Mouse (Mus musculus) kidney, embryonic 16.5 days (tissue): ENCODE measurements around the gene Vmn1r49. TPM values are rescaled to one million over a fixed set of nuclear protein-coding genes. Genes with fewer than 3 reads are reported as not detected.
"Not testable (repeated sequence)": the region's sequence is repeated elsewhere in the genome, so short reads cannot be mapped to it uniquely, and the experiment has no call there.

Source experiments
- ATAC-seq: fragments of 200-750 bp; cut with Nextera tagmentation; 2 replicates; pipeline ENCODE4 v1.8.0; 2017; ENCODE audit warnings: moderate TSS enrichment; ENCODE audit not compliant: low FRiP score, low TSS enrichment
- H3K27ac ChIP-seq: fragments of 300-500 bp; sonication (generic); 2 replicates; pipeline ENCODE4 v1.5.1; 2014; ENCODE audit warnings: low read length
- H3K27me3 ChIP-seq: fragments of 300-500 bp; sonication (generic); 2 replicates; pipeline ENCODE4 v1.6.1; 2014; ENCODE audit warnings: low read length, control low read depth, mixed read lengths; ENCODE audit not compliant: insufficient read depth
- H3K36me3 ChIP-seq: fragments of 300-500 bp; sonication (generic); 2 replicates; pipeline ENCODE4 v1.6.1; 2014; ENCODE audit warnings: low read length, control low read depth, mixed read lengths; ENCODE audit not compliant: insufficient read depth
- H3K4me1 ChIP-seq: fragments of 300-500 bp; sonication (generic); 2 replicates; pipeline ENCODE4 v1.6.1; 2014; ENCODE audit warnings: low read length, control low read depth, mixed read lengths; ENCODE audit not compliant: insufficient read depth
- H3K4me2 ChIP-seq: fragments of 300-500 bp; sonication (generic); replicated peaks from 2 replicates; pipeline ENCODE4 v1.6.1; 2014; ENCODE audit warnings: low read depth, low read length
- H3K4me3 ChIP-seq: fragments of 300-500 bp; sonication (generic); 2 replicates; pipeline ENCODE4 v1.5.1; 2014; ENCODE audit warnings: mild to moderate bottlenecking, low read length
- H3K9ac ChIP-seq: fragments of 300-500 bp; sonication (generic); replicated peaks from 2 replicates; pipeline ENCODE4 v1.6.1; 2014; ENCODE audit warnings: low read length
- H3K9me3 ChIP-seq: fragments of 300-500 bp; sonication (generic); 2 replicates; pipeline ENCODE4 v1.6.1; 2016; ENCODE audit warnings: low read length, control low read depth
- WGBS: fragments of 180-500 bp; shearing (Covaris S2); extraction: QIAGEN DNeasy Blood & Tissue Kit; methylation state at CpG from one replicate; pipeline ENCODE4 v1.1.7; 2014; 5-methylcytosine and 5-hydroxymethylcytosine counted together
- polyA plus RNA-seq: library from polyadenylated mRNA; unstranded; fragments of >200 nt; fragmentation: Nextera tagmentation; extraction: Ambion mirVana; gene quantifications from 2 replicates; pipeline ENCODE4 v1.2.1, GENCODE M21; 2015

Vmn1r49 gene
- polyA plus RNA-seq, result not detected in 2 replicates

GRCm38 (mm10) chr6:90078406-90078805, at the start of gene Vmn1r49:
Gene Vmn1r49 (minus strand): TSS chr6:90078506.
- Histone ChIP-seq H3K4me2 (no peak within 1 kb of the TSS), H3K27me3 (no peaks in the 10 kb centered on the region), H3K9ac (no peak within 1 kb of the TSS), H3K4me1 (no peaks in the 10 kb centered on the region), H3K9me3 (0 out of 2 replicates have a peak, but pooled peaks cover 2% of the 10 kb centered on the region), H3K4me3 (no peak within 1 kb of the TSS), H3K27ac (no peak within 1 kb of the TSS), H3K36me3 (no peaks in the 10 kb centered on the region)
- ATAC-seq, result no peak
- 77% methylated on average over 4 of the region's 4 CpGs for WGBS

GRCm38 (mm10) chr6:90122296-90122695, 44.0 kb upstream of the Vmn1r49 start, which contains the start of gene Vmn1r51:
Gene Vmn1r51 (plus strand): TSS chr6:90122596.
- H3K27ac ChIP-seq, ATAC-seq, H3K4me1 ChIP-seq, H3K9me3 ChIP-seq, H3K9ac ChIP-seq, H3K36me3 ChIP-seq, H3K4me3 ChIP-seq, H3K27me3 ChIP-seq, H3K4me2 ChIP-seq: not testable (repeated sequence)
- 93% methylated on average over 1 of the region's 1 CpGs for WGBS

GRCm38 (mm10) chr6:90101130-90101529, 22.8 kb upstream of the Vmn1r49 start, which contains the start of gene Vmn1r50:
Gene Vmn1r50 (plus strand): TSS chr6:90101430.
- Histone ChIP-seq H3K27me3 (no peaks in the 10 kb centered on the region), H3K4me3 (no peak within 1 kb of the TSS), H3K36me3 (no peaks in the 10 kb centered on the region), H3K4me1 (no peaks in the 10 kb centered on the region), H3K9me3 (no peaks in the 10 kb centered on the region), H3K27ac (no peak within 1 kb of the TSS), H3K4me2 (no peak within 1 kb of the TSS), H3K9ac (no peak within 1 kb of the TSS)
- WGBS, result 60% methylated on average over 2 of the region's 2 CpGs
- ATAC-seq, result no peak

- H3K4me2 ChIP-seq, result no peak overlapping the region
- no peak overlapping the region for H3K9ac ChIP-seq
- ATAC-seq, result no peak
- H3K4me1 ChIP-seq, result no peaks in the 10 kb centered on the region
- no peaks in the 10 kb centered on the region for H3K36me3 ChIP-seq
- H3K27ac ChIP-seq, result no peak overlapping the region
- H3K27me3 ChIP-seq, result no peaks in the 10 kb centered on the region
- WGBS, result 92% methylated on average over 2 of the region's 2 CpGs
- no peak overlapping the region for H3K4me3 ChIP-seq
- no peaks in the 10 kb centered on the region for H3K9me3 ChIP-seq
These were observed 22.3 kb upstream of the Vmn1r49 start for GRCm38 (mm10) chr6:90100566-90100965.

- H3K27me3 ChIP-seq, H3K9me3 ChIP-seq, H3K9ac ChIP-seq, H3K4me3 ChIP-seq, H3K4me2 ChIP-seq, H3K36me3 ChIP-seq, H3K4me1 ChIP-seq, H3K27ac ChIP-seq, ATAC-seq: not testable (repeated sequence)
- no CpG with 5 or more reads among the region's 2 CpGs for WGBS
These were observed 41.6 kb downstream of the Vmn1r49 start, which contains the start of gene Vmn1r48 for GRCm38 (mm10) chr6:90036741-90037140. Gene Vmn1r48 (minus strand): TSS chr6:90036841.

Other genes with a start within 250 kb of the Vmn1r49 start
- gene Vmn1r42, start 202.1 kb downstream of the Vmn1r49 start, polyA plus RNA-seq, result not detected in 2 replicates
- gene Vmn1r43, start 202.1 kb downstream of the Vmn1r49 start, polyA plus RNA-seq, result not detected in 2 replicates
- not detected in 2 replicates for gene Vmn1r44, start 194.8 kb downstream of the Vmn1r49 start, polyA plus RNA-seq
- not detected in 2 replicates for gene Vmn1r45, start 137.9 kb downstream of the Vmn1r49 start, polyA plus RNA-seq
- gene Vmn1r46, start 109.2 kb downstream of the Vmn1r49 start, polyA plus RNA-seq, result not detected in 2 replicates
- gene Vmn1r47, start 62.4 kb downstream of the Vmn1r49 start, polyA plus RNA-seq, result not detected in 2 replicates
- gene Vmn1r48, start 41.7 kb downstream of the Vmn1r49 start, polyA plus RNA-seq, result not detected in 2 replicates
- gene Vmn1r50, start 22.9 kb upstream of the Vmn1r49 start, polyA plus RNA-seq, result not detected in 2 replicates
- gene Vmn1r51, start 44.1 kb upstream of the Vmn1r49 start, polyA plus RNA-seq, result not detected in 2 replicates
- not detected in 2 replicates for gene Vmn1r52, start 96.3 kb upstream of the Vmn1r49 start, polyA plus RNA-seq
- not detected in 2 replicates for gene V1ra8, start 124.3 kb upstream of the Vmn1r49 start, polyA plus RNA-seq
- not detected in 2 replicates for gene Vmn1r53, start 145.9 kb upstream of the Vmn1r49 start, polyA plus RNA-seq
- not detected in 2 replicates for gene Vmn1r54, start 167.8 kb upstream of the Vmn1r49 start, polyA plus RNA-seq
- not detected in 2 replicates for gene BC048671, start 222.7 kb upstream of the Vmn1r49 start, polyA plus RNA-seq
- gene Chst13, start 246.7 kb upstream of the Vmn1r49 start, polyA plus RNA-seq, result 5.8 and 6.7 TPM in 2 replicates